Mouse (Mus musculus): ENCODE results near the gene G430095P16Rik.

G430095P16Rik gene

DNA sequence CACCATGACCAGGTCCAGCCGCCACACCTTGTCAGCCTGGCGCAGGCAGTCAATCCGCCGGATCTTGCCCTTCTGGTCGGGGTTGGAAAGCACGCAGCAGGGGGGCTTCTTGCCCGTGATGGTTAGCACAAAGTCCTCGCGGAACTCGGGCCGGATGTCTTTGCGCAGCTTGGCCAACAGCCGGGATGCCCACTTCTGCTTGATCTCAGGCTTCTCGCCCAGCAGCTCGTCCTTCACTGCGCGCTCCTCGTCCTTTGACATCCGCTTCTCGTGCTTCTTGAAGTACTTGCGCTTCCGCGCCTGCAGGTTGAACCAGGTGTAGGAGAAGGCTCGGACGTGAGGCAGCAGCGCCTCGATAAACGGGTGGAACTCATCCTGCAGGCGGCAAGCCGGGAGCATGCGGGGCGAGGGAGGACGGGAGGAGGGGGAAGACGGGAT, 49.2 kb downstream of the G430095P16Rik start:
- peak; percentile 83 to 89 for DNase-seq

- peak in 1 of 2 experiments; percentile 62 for DNase-seq
Measured at GRCm38 (mm10) chr8:84772628-84773027, 49.8 kb downstream of the G430095P16Rik start.

- peak; percentile 69 to 72 for DNase-seq
Measured at GRCm38 (mm10) chr8:84773304-84773703, 50.5 kb downstream of the G430095P16Rik start.

- peak; percentile 84 to 94 for DNase-seq
Measured at GRCm38 (mm10) chr8:84773833-84774232, 51.0 kb downstream of the G430095P16Rik start.

GRCm38 (mm10) chr8:84774473-84774911, 51.7 kb downstream of the G430095P16Rik start:
- DNase-seq: peak; percentile 68 to 71

GRCm38 (mm10) chr8:84775105-84775591, 52.3 kb downstream of the G430095P16Rik start:
- DNase-seq: peak in 1 of 2 experiments; percentile 64

- DNase-seq: peak in 1 of 2 experiments; percentile 61
Measured at GRCm38 (mm10) chr8:84775621-84776113, 52.9 kb downstream of the G430095P16Rik start.
